Mouse (Mus musculus) heart, postnatal 36 days (tissue): ENCODE data around the gene Mrpl4. TPM values are rescaled to one million over a fixed set of nuclear protein-coding genes. Genes with fewer than 3 reads are reported as not detected.
"Not testable (repeated sequence)": the region's sequence is repeated elsewhere in the genome, so short reads cannot be mapped to it uniquely, and the experiment has no call there.

Experiments used
- DNase-seq, 2 experiments: peaks; one replicate each; pipeline ENCODE4 v3.0.0; 2021 to 2022
- intact Hi-C: fragments of 180-260 bp; cut with DNase I; formaldehyde crosslinking; loops from one replicate; pipeline ENCODE4 v1.15.1; 2025
- microRNA-seq, 2 experiments: library from miRNA; unstranded; fragments of <30 nt; microRNA quantifications; one replicate each; pipeline ENCODE4 v1.2.0; 2021; ENCODE audit warnings: borderline number of aligned reads in 2 of 2
- total RNA-seq, 2 experiments: library from RNA; stranded (reverse); gene quantifications; 2 replicates each; pipeline ENCODE4 v1.2.3; 2021

The Mrpl4 gene
- total RNA-seq, 2 experiments from 2014 or later = 139 to 148 TPM

DNA sequence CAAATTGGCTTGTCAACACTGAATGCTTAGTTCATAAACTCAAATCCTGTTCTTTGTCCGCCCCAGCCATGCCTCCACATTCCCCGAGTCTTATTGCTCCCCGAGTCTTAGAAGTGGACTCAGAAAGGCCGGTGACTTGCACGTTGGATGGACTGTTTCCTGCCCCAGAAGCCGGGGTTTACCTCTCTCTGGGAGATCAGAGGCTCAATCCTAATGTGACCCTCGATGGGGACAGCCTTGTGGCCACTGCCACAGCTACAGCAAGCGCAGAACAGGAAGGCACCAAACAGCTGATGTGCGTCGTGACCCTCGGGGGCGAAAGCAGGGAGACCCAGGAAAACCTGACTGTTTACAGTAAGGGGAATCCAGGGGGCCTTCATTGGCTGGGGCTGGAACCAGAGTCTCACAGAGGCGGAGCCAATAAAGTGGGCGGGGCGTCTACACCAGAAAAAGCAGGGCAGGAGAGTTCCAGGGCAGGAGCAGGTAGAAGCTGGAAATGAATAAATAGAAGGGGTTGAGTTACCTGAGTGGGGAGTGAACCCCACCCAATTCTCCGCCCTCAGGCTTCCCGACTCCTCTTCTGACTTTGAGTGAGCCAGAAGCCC lies 32.0 kb downstream of the Mrpl4 start:
- intact Hi-C loops = loop anchor here (5.0 kb wide), 1 partner anchor 58 kb away; the partner anchor contains the start of genes Gm38431 and Raver1

DNA sequence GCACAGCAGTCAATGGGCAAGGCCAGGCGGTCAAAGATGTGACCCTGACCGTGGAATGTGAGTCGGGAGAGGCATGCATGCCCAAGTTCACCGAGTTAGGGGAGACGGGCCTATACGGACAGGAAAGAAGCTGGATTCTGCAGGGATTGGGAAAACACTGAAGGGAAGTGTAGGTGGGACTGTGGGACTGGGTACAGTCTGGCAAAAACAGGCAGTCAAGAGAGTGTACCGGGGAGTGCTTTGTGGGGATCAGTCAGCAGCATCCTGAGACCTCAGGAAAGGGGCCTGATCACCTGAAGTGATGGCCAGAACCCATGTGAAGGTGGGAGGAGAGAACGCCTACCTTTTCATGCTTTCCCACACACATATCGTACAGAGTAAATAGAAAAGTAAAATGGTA lies 33.0 kb downstream of the Mrpl4 start:
- no peak for DNase-seq
- intact Hi-C loops = no loop called here

More for the DNA sequence above, 32.0 kb downstream of the Mrpl4 start:
- no peak for DNase-seq

DNA sequence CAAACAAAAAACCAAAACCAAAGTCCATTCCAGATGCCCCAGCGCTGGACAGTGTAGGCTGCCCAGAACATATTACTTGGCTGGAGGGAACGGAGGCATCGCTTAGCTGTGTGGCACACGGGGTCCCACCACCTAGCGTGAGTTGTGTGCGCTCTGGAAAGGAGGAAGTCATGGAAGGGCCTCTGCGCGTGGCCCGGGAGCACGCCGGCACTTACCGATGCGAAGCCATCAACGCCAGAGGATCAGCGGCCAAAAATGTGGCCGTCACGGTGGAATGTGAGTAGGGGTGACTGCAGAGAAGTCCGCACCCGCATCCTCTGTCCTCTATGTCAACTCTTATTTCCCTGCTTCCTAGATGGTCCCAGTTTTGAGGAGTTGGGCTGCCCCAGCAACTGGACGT lies 33.6 kb downstream of the Mrpl4 start:
- DNase-seq = no peak
- intact Hi-C loops = no loop called here

DNA sequence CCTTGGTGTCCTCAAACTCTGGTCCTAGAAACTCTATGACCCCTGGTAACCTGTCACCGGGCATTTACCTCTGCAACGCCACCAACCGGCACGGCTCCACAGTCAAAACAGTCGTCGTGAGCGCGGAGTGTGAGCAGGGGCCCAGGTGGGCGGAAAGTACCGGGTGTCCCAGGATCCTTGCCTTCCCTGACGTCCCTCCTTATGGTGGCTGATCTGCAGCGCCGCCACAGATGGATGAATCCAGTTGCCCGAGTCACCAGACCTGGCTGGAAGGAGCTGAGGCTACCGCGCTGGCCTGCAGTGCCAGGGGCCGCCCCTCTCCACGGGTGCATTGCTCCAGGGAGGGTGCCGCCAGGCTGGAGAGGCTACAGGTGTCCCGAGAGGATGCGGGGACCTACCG lies 34.1 kb downstream of the Mrpl4 start:
- no peak for DNase-seq
- intact Hi-C loops = no loop called here

DNA sequence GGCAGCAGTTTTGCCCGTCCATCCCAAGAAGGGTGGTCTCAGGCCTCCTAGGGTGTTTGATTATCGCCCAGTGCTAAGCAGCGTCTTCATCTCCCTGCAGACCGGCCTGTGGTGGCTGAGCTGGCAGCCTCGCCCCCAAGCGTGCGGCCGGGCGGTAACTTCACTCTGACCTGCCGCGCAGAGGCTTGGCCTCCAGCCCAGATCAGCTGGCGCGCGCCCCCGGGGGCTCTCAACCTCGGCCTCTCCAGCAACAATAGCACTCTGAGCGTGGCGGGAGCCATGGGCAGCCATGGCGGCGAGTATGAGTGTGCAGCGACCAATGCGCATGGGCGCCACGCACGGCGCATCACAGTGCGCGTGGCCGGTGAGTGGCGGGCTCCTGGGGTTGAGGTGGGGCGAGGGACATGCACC lies 34.9 kb downstream of the Mrpl4 start:
- DNase-seq = no peak
- intact Hi-C loops = no loop called here

DNA sequence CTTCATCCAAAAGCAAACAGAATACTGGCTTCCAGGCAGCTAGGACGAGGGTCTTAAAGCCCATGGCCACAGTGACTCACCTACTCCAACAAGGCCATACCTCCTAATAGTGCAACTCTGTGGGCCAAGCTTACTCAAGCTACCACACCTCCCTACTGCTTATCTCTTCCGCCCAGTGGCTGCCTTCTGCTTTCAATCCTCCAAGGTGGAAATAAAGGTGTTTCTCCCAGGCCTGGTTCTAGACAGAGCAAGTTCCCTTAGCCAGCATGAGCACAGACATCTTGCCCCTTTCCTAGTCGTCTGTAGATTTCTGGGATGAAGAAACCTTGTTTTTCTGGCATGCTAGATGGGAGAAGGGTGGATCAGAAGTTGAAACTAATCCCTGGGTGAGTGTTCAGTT lies 37.2 kb downstream of the Mrpl4 start:
- intact Hi-C loops = no loop called here
- DNase-seq = no peak

DNA sequence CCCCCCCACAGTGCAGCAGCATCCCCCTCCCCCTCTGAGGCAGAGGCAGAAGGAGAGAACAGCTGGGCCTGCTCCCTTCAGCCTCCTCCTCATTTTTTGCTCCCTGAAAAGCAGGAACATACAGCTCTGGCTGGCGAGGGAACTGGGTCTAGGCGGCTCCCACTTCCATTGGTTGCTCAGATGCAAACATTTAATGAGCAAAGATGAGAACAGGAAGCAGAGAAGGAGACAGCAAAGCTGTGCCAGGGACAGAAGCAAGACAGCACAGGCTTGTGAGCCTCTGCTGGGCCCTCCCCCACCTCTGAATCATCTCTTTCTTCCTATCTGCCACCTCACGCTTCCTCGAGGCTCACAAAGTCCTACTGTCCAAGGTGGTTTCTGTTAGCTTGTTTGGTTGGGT lies 38.8 kb downstream of the Mrpl4 start:
- no peak for DNase-seq
- intact Hi-C loops = no loop called here

DNA sequence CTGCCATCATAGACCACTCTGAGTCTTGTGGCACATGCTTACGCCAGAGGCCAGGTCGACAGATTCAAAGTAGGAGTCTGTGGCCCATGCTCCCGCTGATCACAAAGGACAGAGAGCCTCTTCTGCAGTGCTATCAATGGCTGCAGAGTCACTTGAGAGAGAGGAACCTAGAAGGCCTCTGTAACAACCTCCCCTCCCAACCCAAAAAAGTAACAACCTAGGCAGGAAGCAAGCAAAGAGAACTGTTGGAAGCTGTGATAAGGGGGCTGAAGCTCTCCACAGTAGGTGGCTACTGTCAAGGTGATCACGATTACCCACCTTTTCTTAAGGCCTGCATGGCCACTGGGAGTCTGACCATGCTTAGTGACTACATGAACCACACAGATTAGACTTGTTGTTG lies 41.0 kb downstream of the Mrpl4 start:
- intact Hi-C loops = no loop called here
- no peak for DNase-seq

DNA sequence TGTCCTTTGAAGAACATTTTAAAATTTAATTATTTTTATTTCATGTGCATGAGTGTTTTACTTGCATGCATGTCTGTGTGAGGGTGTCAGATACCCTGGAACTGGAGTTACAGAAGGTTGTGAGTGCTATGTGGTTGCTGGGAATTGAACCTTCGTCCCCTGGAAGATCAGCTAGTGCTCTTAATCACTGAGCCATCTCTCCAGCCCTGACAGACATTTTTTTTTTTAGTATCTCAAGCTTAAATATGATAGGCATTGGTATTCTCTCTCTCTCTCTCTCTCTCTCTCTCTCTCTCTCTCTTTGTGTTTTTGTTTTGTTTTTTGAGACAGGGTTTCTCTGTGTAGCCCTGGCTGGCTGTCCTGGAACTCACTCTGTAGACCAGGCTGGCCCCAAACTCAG lies 42.2 kb downstream of the Mrpl4 start:
- intact Hi-C loops, DNase-seq: not testable (repeated sequence)

DNA sequence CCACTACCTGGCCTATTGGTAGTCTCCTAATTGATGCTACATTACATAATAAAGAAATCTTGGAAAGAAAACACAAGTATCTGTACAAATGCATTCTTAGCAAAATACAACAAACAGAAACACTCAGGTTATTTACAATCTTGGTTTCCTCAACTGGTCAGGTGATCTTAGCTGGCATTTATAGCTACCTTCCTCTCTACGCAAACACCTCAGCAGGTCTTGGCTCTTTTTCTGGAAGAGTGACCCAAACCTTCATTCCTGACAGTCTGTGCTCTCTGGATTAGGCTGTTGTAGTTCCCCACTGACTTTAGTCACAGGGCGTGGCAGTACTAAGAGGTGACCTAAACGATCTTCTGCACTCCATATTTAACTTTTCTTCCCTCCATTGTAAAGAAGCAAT lies 42.7 kb downstream of the Mrpl4 start:
- DNase-seq = no peak
- intact Hi-C loops = no loop called here

DNA sequence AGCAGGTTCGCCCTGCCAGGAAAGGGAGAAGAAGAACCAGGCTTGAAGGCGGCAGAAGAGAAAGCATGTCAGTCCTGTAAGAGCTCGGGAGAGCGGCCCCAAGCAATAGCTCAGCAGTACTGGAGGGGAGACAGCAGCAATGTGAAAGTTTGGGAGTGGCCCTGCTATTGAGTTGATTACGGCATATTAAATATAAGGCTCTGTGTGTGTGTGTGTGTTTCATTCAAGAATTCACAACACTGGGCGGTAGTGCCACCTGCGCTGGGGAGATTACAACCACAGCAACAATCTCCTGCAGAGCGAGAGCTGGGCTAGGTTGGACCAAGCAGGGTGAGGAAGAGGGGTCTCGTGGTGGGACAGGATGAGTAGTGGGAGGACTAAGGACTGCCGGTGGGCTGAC lies 49.0 kb downstream of the Mrpl4 start:
- intact Hi-C loops = no loop called here
- DNase-seq = no peak

Small RNA genes lying within 50 kb of the gene (microRNA-seq; reads per million reads assigned to microRNA genes)
- 0 reads per million in 2 experiments for gene Mir1900

Other genes with a start within 250 kb of the Mrpl4 start
- gene Col5a3, start 187.7 kb upstream of the Mrpl4 start, total RNA-seq = 10 to 100 TPM; 17.2 to 22.0 TPM
- gene Rdh8, start 184.2 kb upstream of the Mrpl4 start, total RNA-seq = not detected
- 1 to 10 TPM; 4.2 to 4.6 TPM for gene A230050P20Rik, start 134.1 kb upstream of the Mrpl4 start, total RNA-seq
- gene Angptl6, start 123.0 kb upstream of the Mrpl4 start, total RNA-seq = 1 to 10 TPM; 3.9 to 4.0 TPM
- 1 to 10 TPM; 5.8 to 8.7 TPM for gene Ppan, start 114.6 kb upstream of the Mrpl4 start, total RNA-seq
- gene Eif3g, start 104.1 kb upstream of the Mrpl4 start, total RNA-seq = 100 to 1,000 TPM; 104 to 117 TPM
- 10 to 100 TPM; 13.0 to 13.6 TPM for gene Dnmt1, start 42.9 kb upstream of the Mrpl4 start, total RNA-seq
- gene S1pr2, start 26.0 kb upstream of the Mrpl4 start, total RNA-seq = 1 to 10 TPM; 3.9 to 5.1 TPM
- gene Icam1, start 13.2 kb downstream of the Mrpl4 start, total RNA-seq = 1 to 10 TPM; 8.5 to 9.9 TPM
- 1 to 10 TPM in 1 of 2 experiments, under 1 TPM in 1; 0.65 to 1.1 TPM for gene Icam4, start 26.6 kb downstream of the Mrpl4 start, total RNA-seq
- not detected for gene Icam5, start 29.3 kb downstream of the Mrpl4 start, total RNA-seq
- not detected for gene Zglp1, start 64.4 kb downstream of the Mrpl4 start, total RNA-seq
- gene Gm49373, start 70.4 kb downstream of the Mrpl4 start, total RNA-seq = under 1 TPM; 0.17 to 0.33 TPM
- 10 to 100 TPM; 34.7 to 38.7 TPM for gene Fdx1l, start 70.9 kb downstream of the Mrpl4 start, total RNA-seq
- 1 to 10 TPM in 1 of 2 experiments, under 1 TPM in 1; 0.51 to 1.9 TPM for gene Gm38431, start 89.3 kb downstream of the Mrpl4 start, total RNA-seq
- gene Raver1, start 89.3 kb downstream of the Mrpl4 start, total RNA-seq = 10 to 100 TPM; 25.1 to 27.7 TPM
- 1 to 10 TPM; 8.2 to 9.6 TPM for gene Tyk2, start 128.5 kb downstream of the Mrpl4 start, total RNA-seq
- 100 to 1,000 TPM; 157 to 165 TPM for gene Cdc37, start 147.2 kb downstream of the Mrpl4 start, total RNA-seq
- 10 to 100 TPM; 45.9 to 52.0 TPM for gene Pde4a, start 163.0 kb downstream of the Mrpl4 start, total RNA-seq
- 10 to 100 TPM; 41.9 to 43.1 TPM for gene Keap1, start 236.6 kb downstream of the Mrpl4 start, total RNA-seq
- gene S1pr5, start 245.7 kb downstream of the Mrpl4 start, total RNA-seq = 1 to 10 TPM in 1 of 2 experiments, under 1 TPM in 1; 0.69 to 1.1 TPM